Mouse (Mus musculus) right cerebral cortex, adult 18-20 months (tissue): ENCODE measurements at regions not wholly inside any gene's neighbourhood (a gene's known extent, or its start where the extent isn't known, plus 50 kb on each side); places are given as distances from the start of the nearest gene placed in this dataset.
A peak's percentile ranks its signal among the peaks of the same experiment; 100 is the strongest.

Experiments
- DNase-seq: peaks from one replicate; pipeline ENCODE4 v3.0.0; 2022; ENCODE audit warnings: mixed read lengths

- DNase-seq, result peak; percentile 1
These were observed 460.6 kb upstream of the Slit2 start for GRCm38 (mm10) chr5:47522161-47522942.

- DNase-seq, result no peak
These were observed 454.3 kb upstream of the Slit2 start for GRCm38 (mm10) chr5:47528671-47529070.

- DNase-seq, result no peak
These were observed 445.4 kb upstream of the Slit2 start for GRCm38 (mm10) chr5:47537532-47537931.

GRCm38 (mm10) chr5:47542248-47542647 lies 440.7 kb upstream of the Slit2 start:
- no peak for DNase-seq

- no peak for DNase-seq
These were observed 426.2 kb upstream of the Slit2 start for GRCm38 (mm10) chr5:47556717-47557116.

GRCm38 (mm10) chr5:47557152-47557800 lies 425.7 kb upstream of the Slit2 start:
- DNase-seq, result no peak
